Mouse (Mus musculus) myocyte (in vitro differentiated cells): ENCODE data around the gene Fktn. TPM values are rescaled to one million over a fixed set of nuclear protein-coding genes. Genes with fewer than 3 reads are reported as not detected.

Source experiments
- H3K27me3 ChIP-seq: one replicate; pipeline ENCODE4 v1.6.1; 2011; ENCODE audit not compliant: control insufficient read depth, insufficient read depth, insufficient read length
- H3K36me3 ChIP-seq: one replicate; pipeline ENCODE4 v1.6.1; 2011; ENCODE audit not compliant: control insufficient read depth, insufficient read depth
- H3K4me2 ChIP-seq: one replicate; pipeline ENCODE4 v1.6.1; 2011; ENCODE audit warnings: low read depth, control low read depth
- H3K4me3 ChIP-seq: one replicate; pipeline ENCODE4 v1.5.1; 2011; ENCODE audit warnings: mild to moderate bottlenecking, control low read depth, moderate library complexity
- H3K79me2 ChIP-seq: one replicate; pipeline ENCODE4 v1.6.1; 2011; ENCODE audit not compliant: control insufficient read depth, insufficient read depth
- H3ac ChIP-seq: one replicate; pipeline ENCODE4 v1.6.1; 2011; ENCODE audit not compliant: control insufficient read depth, insufficient read length
- CEBPB ChIP-seq: IDR thresholded peaks from 2 replicates; pipeline ENCODE4 v1.6.1; 2011; ENCODE audit warnings: mild to moderate bottlenecking, moderate library complexity; ENCODE audit not compliant: poor library complexity, insufficient read depth, severe bottlenecking
- E2F4 ChIP-seq: IDR thresholded peaks from one replicate; pipeline ENCODE4 v1.6.1; 2011; ENCODE audit warnings: mild to moderate bottlenecking, control low read depth, moderate library complexity; ENCODE audit not compliant: insufficient read depth
- MAX ChIP-seq: IDR thresholded peaks from one replicate; pipeline ENCODE4 v1.6.1; 2011; ENCODE audit warnings: low read depth, mild to moderate bottlenecking, control low read depth
- MYOD1 ChIP-seq, 3 experiments: IDR thresholded peaks; one replicate each; pipeline ENCODE4 v1.6.1; 2011; ENCODE audit warnings: control low read depth in 2 of 3, low read depth in 2 of 3, mild to moderate bottlenecking in 2 of 3, moderate library complexity in 1 of 3; ENCODE audit not compliant: insufficient read length in 2 of 3, control insufficient read depth in 1 of 3
- MYOG ChIP-seq, 3 experiments: IDR thresholded peaks; one replicate each; pipeline ENCODE4 v1.6.1; 2011; ENCODE audit warnings: control low read depth in 2 of 3, low read depth in 2 of 3, mild to moderate bottlenecking in 2 of 3; ENCODE audit not compliant: insufficient read length in 2 of 3, control insufficient read depth in 1 of 3, insufficient read depth in 1 of 3
- POLR2A ChIP-seq: IDR thresholded peaks from one replicate; pipeline ENCODE4 v1.6.1; 2011; ENCODE audit warnings: low read depth, mild to moderate bottlenecking, control low read depth, moderate library complexity; ENCODE audit not compliant: insufficient read length
- POLR2AphosphoS2 ChIP-seq: IDR thresholded peaks from one replicate; pipeline ENCODE4 v1.6.1; 2011; ENCODE audit warnings: low read depth, control low read depth; ENCODE audit not compliant: insufficient read length
- REST ChIP-seq: IDR thresholded peaks from one replicate; pipeline ENCODE4 v1.6.1; 2011; ENCODE audit warnings: mild to moderate bottlenecking, control low read depth, moderate library complexity; ENCODE audit not compliant: insufficient read depth, insufficient read length
- SRF ChIP-seq: IDR thresholded peaks from one replicate; pipeline ENCODE4 v1.6.1; 2011; ENCODE audit warnings: low read depth; ENCODE audit not compliant: control insufficient read depth, insufficient read length
- TCF12 ChIP-seq: IDR thresholded peaks from one replicate; pipeline ENCODE4 v1.6.1; 2011; ENCODE audit warnings: mild to moderate bottlenecking, control low read depth; ENCODE audit not compliant: poor library complexity, insufficient read depth, severe bottlenecking
- TCF3 ChIP-seq: IDR thresholded peaks from one replicate; pipeline ENCODE4 v1.6.1; 2011; ENCODE audit warnings: low read depth, control low read depth; ENCODE audit not compliant: insufficient read length
- USF1 ChIP-seq: IDR thresholded peaks from one replicate; pipeline ENCODE4 v1.6.1; 2011; ENCODE audit warnings: low read depth, mild to moderate bottlenecking, control low read depth, moderate library complexity
- polyA plus RNA-seq: library from polyadenylated mRNA; unstranded; fragments of >200 nt; fragmentation: generic; extraction: Trizol; gene quantifications from one replicate; pipeline ENCODE4 v1.2.1, GENCODE M21; 2012; ENCODE audit warnings: missing spikeins

The Fktn gene
- polyA plus RNA-seq, 1 experiment = 2.9 TPM

- Histone ChIP-seq H3K4me3 (no peak overlapping the region), H3K27me3 (no peaks in the 10 kb centered on the region), H3K36me3 (no peaks in the 10 kb centered on the region), H3ac (no peak overlapping the region), H3K4me2 (no peak overlapping the region), H3K79me2 (no peaks in the 10 kb centered on the region)
- TF ChIP-seq TCF3 (no peak), POLR2A (no peak)
Observed at GRCm38 (mm10) chr4:53770958-53771735, 57.3 kb downstream of the Fktn start.

GRCm38 (mm10) chr4:53772004-53772403, 58.2 kb downstream of the Fktn start:
- Histone ChIP-seq H3K4me2 (no peak overlapping the region), H3K27me3 (no peaks in the 10 kb centered on the region), H3K4me3 (no peak overlapping the region), H3K79me2 (no peaks in the 10 kb centered on the region), H3ac (no peak overlapping the region), H3K36me3 (no peaks in the 10 kb centered on the region)
- TF ChIP-seq TCF12 = no peak
- no peak for TF ChIP-seq SRF
- no peak for TF ChIP-seq POLR2A
- TF ChIP-seq MYOD1 (IDR thresholded peaks at IDR 0.05; ENCODE audit: control insufficient read depth in 1 of 3, insufficient read length in 2 of 3, low read depth in 2 of 3) = no peak
- no peak for TF ChIP-seq REST
- TF ChIP-seq POLR2AphosphoS2 = no peak
- TF ChIP-seq MAX = no peak
- no peak for TF ChIP-seq CEBPB
- TF ChIP-seq MYOG (IDR thresholded peaks at IDR 0.05; ENCODE audit: control insufficient read depth in 1 of 3, insufficient read depth in 1 of 3, insufficient read length in 2 of 3, low read depth in 2 of 3) = no peak

GRCm38 (mm10) chr4:53773911-53774310, 60.1 kb downstream of the Fktn start:
- H3K27me3 ChIP-seq = no peaks in the 10 kb centered on the region
- no peak overlapping the region for H3ac ChIP-seq
- no peak for TF ChIP-seq SRF
- TF ChIP-seq USF1 = no peak
- TF ChIP-seq CEBPB = no peak
- no peak for TF ChIP-seq TCF12
- TF ChIP-seq MAX = no peak
- TF ChIP-seq E2F4 = no peak
- no peak for TF ChIP-seq POLR2A
- TF ChIP-seq REST = no peak
- no peak for TF ChIP-seq POLR2AphosphoS2
- no peak for TF ChIP-seq MYOD1 (IDR thresholded peaks at IDR 0.05; ENCODE audit: control insufficient read depth in 1 of 3, insufficient read length in 2 of 3, low read depth in 2 of 3)
- TF ChIP-seq MYOG (IDR thresholded peaks at IDR 0.05; ENCODE audit: control insufficient read depth in 1 of 3, insufficient read depth in 1 of 3, insufficient read length in 2 of 3, low read depth in 2 of 3) = no peak
- no peak for TF ChIP-seq TCF3
- H3K36me3 ChIP-seq = no peaks in the 10 kb centered on the region
- H3K4me3 ChIP-seq = no peak overlapping the region
- no peaks in the 10 kb centered on the region for H3K79me2 ChIP-seq
- no peak overlapping the region for H3K4me2 ChIP-seq

GRCm38 (mm10) chr4:53781396-53781795, 67.6 kb downstream of the Fktn start:
- Histone ChIP-seq H3K4me3 (no peak overlapping the region), H3ac (no peak overlapping the region), H3K79me2 (no peaks in the 10 kb centered on the region), H3K4me2 (no peak overlapping the region), H3K27me3 (no peaks in the 10 kb centered on the region), H3K36me3 (no peaks in the 10 kb centered on the region)
- TF ChIP-seq MYOG (IDR thresholded peaks at IDR 0.05; ENCODE audit: control insufficient read depth in 1 of 3, insufficient read depth in 1 of 3, insufficient read length in 2 of 3, low read depth in 2 of 3) = no peak
- TF ChIP-seq REST = no peak
- TF ChIP-seq E2F4 = no peak
- TF ChIP-seq USF1 = no peak
- TF ChIP-seq TCF3 = no peak
- TF ChIP-seq POLR2A = no peak

GRCm38 (mm10) chr4:53782216-53783070, 68.6 kb downstream of the Fktn start:
- Histone ChIP-seq H3K27me3 (no peaks in the 10 kb centered on the region), H3K36me3 (no peaks in the 10 kb centered on the region), H3ac (no peak overlapping the region), H3K4me2 (no peak overlapping the region), H3K4me3 (no peak overlapping the region), H3K79me2 (no peaks in the 10 kb centered on the region)
- TF ChIP-seq SRF (no peak), MYOG (IDR thresholded peaks at IDR 0.05; ENCODE audit: control insufficient read depth in 1 of 3, insufficient read depth in 1 of 3, insufficient read length in 2 of 3, low read depth in 2 of 3) (no peak), USF1 (no peak), REST (no peak), TCF3 (no peak), MYOD1 (IDR thresholded peaks at IDR 0.05; ENCODE audit: control insufficient read depth in 1 of 3, insufficient read length in 2 of 3, low read depth in 2 of 3) (no peak)
